Mouse (Mus musculus) midbrain, embryonic 14.5 days (tissue): Measurements from ENCODE around the gene Lzts2. TPM values are rescaled to one million over a fixed set of nuclear protein-coding genes. Genes with fewer than 3 reads are reported as not detected.

ENCODE experiments used
- ATAC-seq: fragments of 200-750 bp; cut with Nextera tagmentation; 2 replicates; pipeline ENCODE4 v1.8.0; 2017; ENCODE audit warnings: moderate number of reproducible peaks, moderate library complexity; ENCODE audit not compliant: low FRiP score, low TSS enrichment
- DNase-seq: peaks from one replicate; pipeline ENCODE4 v3.0.0-alpha.2; 2015
- H3K27ac ChIP-seq: fragments of 300-500 bp; sonication (generic); replicated peaks from 2 replicates; pipeline ENCODE4 v1.5.1; 2014; ENCODE audit warnings: mild to moderate bottlenecking, low read depth, low read length, moderate library complexity
- H3K27me3 ChIP-seq: fragments of 300-500 bp; sonication (generic); 2 replicates; pipeline ENCODE4 v1.6.1; 2014; ENCODE audit warnings: low read length, control low read depth, mixed read lengths; ENCODE audit not compliant: control insufficient read depth, insufficient read depth
- H3K36me3 ChIP-seq: fragments of 300-500 bp; sonication (generic); 2 replicates; pipeline ENCODE4 v1.6.1; 2014; ENCODE audit warnings: low read length, control low read depth; ENCODE audit not compliant: control insufficient read depth, insufficient read depth
- H3K4me1 ChIP-seq: fragments of 300-500 bp; sonication (generic); 2 replicates; pipeline ENCODE4 v1.6.1; 2014; ENCODE audit warnings: mild to moderate bottlenecking, antibody characterized with exemption, low read length, control low read depth; ENCODE audit not compliant: control insufficient read depth, insufficient read depth
- H3K4me2 ChIP-seq: fragments of 300-500 bp; sonication (generic); 2 replicates; pipeline ENCODE4 v1.6.1; 2014; ENCODE audit warnings: mild to moderate bottlenecking, low read length, moderate library complexity
- H3K4me3 ChIP-seq: fragments of 300-500 bp; sonication (generic); replicated peaks from 2 replicates; pipeline ENCODE4 v1.5.1; 2014; ENCODE audit warnings: low read depth, low read length
- H3K9ac ChIP-seq: fragments of 300-500 bp; sonication (generic); replicated peaks from 2 replicates; pipeline ENCODE4 v1.6.1; 2014; ENCODE audit warnings: mild to moderate bottlenecking, low read length, moderate library complexity
- H3K9me3 ChIP-seq: fragments of 300-500 bp; sonication (generic); 2 replicates; pipeline ENCODE4 v1.6.1; 2016; ENCODE audit warnings: low read length, control low read depth, mixed read lengths; ENCODE audit not compliant: control insufficient read depth
- WGBS: fragments of 180-500 bp; shearing (Covaris S2); extraction: QIAGEN DNeasy Blood & Tissue Kit; methylation state at CpG from one replicate; pipeline ENCODE4 v1.1.7; 2014; 5-methylcytosine and 5-hydroxymethylcytosine counted together
- polyA plus RNA-seq: library from polyadenylated mRNA; unstranded; fragments of >200 nt; fragmentation: Nextera tagmentation; extraction: Ambion mirVana; gene quantifications from 2 replicates; pipeline ENCODE4 v1.2.1, GENCODE M21; 2014

Gene Lzts2
- polyA plus RNA-seq, 1 experiment from 2014 or later = 21.5 TPM

- H3K27ac ChIP-seq = peak overlapping the region; percentile 91
- WGBS = 42% methylated on average over 11 of the region's 11 CpGs
- peaks cover 8% of the 10 kb centered on the region; the same call in 1 of the 2 replicates for H3K27me3 ChIP-seq
- H3K36me3 ChIP-seq = peaks cover 35% of the 10 kb centered on the region
- H3K4me1 ChIP-seq = peaks cover 35% of the 10 kb centered on the region
- peak overlapping the region; percentile 49 for H3K4me3 ChIP-seq
- peak overlapping the region; percentile 85 for H3K4me2 ChIP-seq
- peak; percentile 55 for DNase-seq
- H3K9ac ChIP-seq = peak overlapping the region; percentile 66
- no peaks in the 10 kb centered on the region for H3K9me3 ChIP-seq
- no peak; the same call in 1 of the 2 replicates for ATAC-seq
Measured at GRCm38 (mm10) chr19:45047935-45048643, 33.9 kb downstream of the Lzts2 start.

GRCm38 (mm10) chr19:45048644-45049365 is 34.6 kb downstream of the Lzts2 start:
- Histone ChIP-seq H3K9me3 (no peaks in the 10 kb centered on the region), H3K4me1 (peaks cover 35% of the 10 kb centered on the region), H3K27ac (peak overlapping the region; percentile 91), H3K27me3 (peaks cover 8% of the 10 kb centered on the region; the same call in 1 of the 2 replicates), H3K4me3 (peak overlapping the region; percentile 49), H3K36me3 (peaks cover 42% of the 10 kb centered on the region), H3K9ac (peak overlapping the region; percentile 66), H3K4me2 (peak overlapping the region; percentile 85)
- no peak for DNase-seq
- 80% methylated on average over 12 of the region's 12 CpGs for WGBS
- no peak for ATAC-seq

- DNase-seq (no peak), ATAC-seq (no peak)
- Histone ChIP-seq H3K4me2 (peak overlapping the region; percentile 85), H3K9ac (peak overlapping the region; percentile 66; the same call in 1 of the 2 replicates), H3K27me3 (peaks cover 8% of the 10 kb centered on the region; the same call in 1 of the 2 replicates), H3K4me1 (peaks cover 35% of the 10 kb centered on the region), H3K4me3 (no peak overlapping the region), H3K36me3 (peaks cover 49% of the 10 kb centered on the region), H3K9me3 (no peaks in the 10 kb centered on the region), H3K27ac (no peak overlapping the region)
- 84% methylated on average over 9 of the region's 9 CpGs for WGBS
Measured at GRCm38 (mm10) chr19:45049523-45049922, 35.3 kb downstream of the Lzts2 start.

GRCm38 (mm10) chr19:45053451-45053850 is 39.2 kb downstream of the Lzts2 start:
- Histone ChIP-seq H3K36me3 (peaks cover 59% of the 10 kb centered on the region), H3K27me3 (no peaks in the 10 kb centered on the region), H3K4me2 (no peak overlapping the region), H3K9me3 (no peaks in the 10 kb centered on the region), H3K9ac (no peak overlapping the region), H3K4me3 (no peak overlapping the region), H3K27ac (no peak overlapping the region), H3K4me1 (peaks cover 31% of the 10 kb centered on the region)
- 88% methylated on average over 8 of the region's 8 CpGs for WGBS
- no peak for DNase-seq
- ATAC-seq = no peak

- WGBS = 83% methylated on average over 6 of the region's 6 CpGs
- no peaks in the 10 kb centered on the region for H3K9me3 ChIP-seq
- H3K27ac ChIP-seq = no peak overlapping the region
- DNase-seq (no peak), ATAC-seq (no peak)
- H3K4me1 ChIP-seq = peaks cover 19% of the 10 kb centered on the region
- peaks cover 50% of the 10 kb centered on the region for H3K36me3 ChIP-seq
- no peak overlapping the region for H3K9ac ChIP-seq
- no peaks in the 10 kb centered on the region for H3K27me3 ChIP-seq
- H3K4me2 ChIP-seq = no peak overlapping the region
- no peak overlapping the region for H3K4me3 ChIP-seq
Measured at GRCm38 (mm10) chr19:45054892-45055690, 40.9 kb downstream of the Lzts2 start.

- DNase-seq = peak; percentile 76
- H3K27me3 ChIP-seq = no peaks in the 10 kb centered on the region
- no peak overlapping the region for H3K27ac ChIP-seq
- no peak for ATAC-seq
- H3K36me3 ChIP-seq = peaks cover 39% of the 10 kb centered on the region
- H3K9me3 ChIP-seq = no peaks in the 10 kb centered on the region
- 42% methylated on average over 4 of the region's 4 CpGs for WGBS
- H3K4me1 ChIP-seq = peaks cover 19% of the 10 kb centered on the region
- no peak overlapping the region; the same call in 1 of the 2 replicates for H3K4me2 ChIP-seq
- H3K9ac ChIP-seq = no peak overlapping the region
- no peak overlapping the region for H3K4me3 ChIP-seq
Measured at GRCm38 (mm10) chr19:45056364-45056763, 42.1 kb downstream of the Lzts2 start.

- H3K4me2 ChIP-seq = peak overlapping the region; percentile 77
- no peak for ATAC-seq
- H3K9me3 ChIP-seq = no peaks in the 10 kb centered on the region
- H3K36me3 ChIP-seq = peaks cover 34% of the 10 kb centered on the region
- peak; percentile 19 for DNase-seq
- 89% methylated on average over 7 of the region's 7 CpGs for WGBS
- H3K4me1 ChIP-seq = peaks cover 19% of the 10 kb centered on the region
- peak overlapping the region; percentile 64 for H3K9ac ChIP-seq
- peak overlapping the region; percentile 50; the same call in 1 of the 2 replicates for H3K4me3 ChIP-seq
- peak overlapping the region; percentile 95 for H3K27ac ChIP-seq
- H3K27me3 ChIP-seq = no peaks in the 10 kb centered on the region
Measured at GRCm38 (mm10) chr19:45056908-45057698, 42.9 kb downstream of the Lzts2 start.

GRCm38 (mm10) chr19:45057724-45058112 is 43.5 kb downstream of the Lzts2 start:
- Histone ChIP-seq H3K4me2 (peak overlapping the region; percentile 77), H3K27ac (peak overlapping the region; percentile 95), H3K9me3 (no peaks in the 10 kb centered on the region), H3K4me1 (peaks cover 19% of the 10 kb centered on the region), H3K9ac (peak overlapping the region; percentile 64), H3K27me3 (no peaks in the 10 kb centered on the region), H3K4me3 (peak overlapping the region; percentile 50), H3K36me3 (peaks cover 28% of the 10 kb centered on the region)
- WGBS = 47% methylated on average over 7 of the region's 7 CpGs
- ATAC-seq (no peak), DNase-seq (no peak)
